Mouse (Mus musculus): ENCODE results near the gene Ylpm1.

DNA sequence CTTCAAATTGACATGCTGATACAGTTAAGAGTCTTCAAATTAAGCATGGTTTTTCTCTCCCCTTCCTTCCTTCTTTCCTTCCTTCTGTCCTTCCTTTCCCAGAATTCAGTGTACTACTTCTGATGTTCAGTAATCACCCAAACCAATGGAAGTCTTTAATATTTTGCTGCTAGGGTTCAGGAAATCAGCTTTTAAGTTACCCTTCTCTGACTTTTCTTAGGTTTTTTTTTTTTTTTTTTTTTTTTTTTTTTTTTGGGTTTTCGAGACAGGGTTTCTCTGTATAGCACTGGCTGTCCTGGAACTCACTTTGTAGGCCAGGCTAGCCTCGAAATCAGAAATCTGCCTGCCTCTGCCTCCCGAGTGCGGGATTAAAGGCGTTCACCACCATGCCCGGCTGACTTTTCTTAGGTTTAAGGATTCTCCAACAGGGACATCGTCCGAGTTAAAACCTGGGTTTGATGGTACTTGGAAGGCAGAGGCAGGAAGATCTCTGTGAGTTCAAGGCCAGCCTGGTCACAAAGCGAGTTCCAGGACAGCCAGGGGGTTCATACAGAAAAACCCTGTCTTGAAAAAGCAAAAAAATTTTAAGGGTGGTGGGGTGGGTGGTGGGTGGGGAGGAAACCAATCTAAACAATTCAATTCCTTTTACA lies 884 bp upstream of the Ylpm1 start:
- TF ChIP-seq CTCF (IDR thresholded peaks at IDR 0.05; ENCODE audit: extremely low read depth, insufficient read depth, insufficient read length, insufficient replicate concordance) (no peak), POLR2A (IDR thresholded peaks at IDR 0.05; ENCODE audit: low read depth, low read length) (no peak)

All from spleen, adult 2 months (tissue).